Mouse (Mus musculus) CH12.LX (cell line): ENCODE data around the gene Luc7l3.

Experiments
- CHD2 ChIP-seq: IDR thresholded peaks from 2 replicates; pipeline ENCODE4 v1.6.1; 2011; ENCODE audit warnings: low read length, improper control_type of control experiment
- CTCF ChIP-seq, 2 experiments: IDR thresholded peaks in 1 of 2; conservative IDR thresholded peaks in 1 of 2; 2 replicates each; pipeline ENCODE4 v1.5.1; 2011 to 2012; ENCODE audit warnings: low read depth in 2 of 2, low read length in 2 of 2, improper control_type of control experiment in 1 of 2, inconsistent platforms in 1 of 2, mild to moderate bottlenecking in 1 of 2, moderate library complexity in 1 of 2
- EP300 ChIP-seq: IDR thresholded peaks from 2 replicates; pipeline ENCODE4 v1.6.1; 2011; ENCODE audit warnings: low read length, improper control_type of control experiment
- GABPA ChIP-seq: IDR thresholded peaks from 2 replicates; pipeline ENCODE4 v1.6.1; 2012; ENCODE audit warnings: low read depth, low read length, improper control_type of control experiment, inconsistent platforms; ENCODE audit not compliant: insufficient replicate concordance
- HCFC1 ChIP-seq: IDR thresholded peaks from 2 replicates; pipeline ENCODE4 v1.6.1; 2012; ENCODE audit warnings: low read depth, mild to moderate bottlenecking, inconsistent platforms, low read length, improper control_type of control experiment
- JUN ChIP-seq: IDR thresholded peaks from 2 replicates; pipeline ENCODE4 v1.6.1; 2011; ENCODE audit warnings: low read depth, mild to moderate bottlenecking, low read length, improper control_type of control experiment, moderate library complexity; ENCODE audit not compliant: insufficient read depth
- MAX ChIP-seq: IDR thresholded peaks from 2 replicates; pipeline ENCODE4 v1.6.1; 2011; ENCODE audit warnings: low read length, improper control_type of control experiment
- MEF2A ChIP-seq: IDR thresholded peaks from 2 replicates; pipeline ENCODE4 v1.6.1; 2014; ENCODE audit warnings: low read depth, mild to moderate bottlenecking, inconsistent platforms, low read length, improper control_type of control experiment, borderline replicate concordance
- NELFE ChIP-seq: IDR thresholded peaks from 2 replicates; pipeline ENCODE4 v1.6.1; 2011; ENCODE audit warnings: low read depth, low read length, improper control_type of control experiment
- POLR2A ChIP-seq: IDR thresholded peaks from 2 replicates; pipeline ENCODE4 v1.6.1; 2011; ENCODE audit warnings: low read depth, mild to moderate bottlenecking, improper control_type of control experiment, low read length
- RCOR1 ChIP-seq: conservative IDR thresholded peaks from 2 replicates; pipeline ENCODE4 v1.6.1; 2012; ENCODE audit warnings: low read depth, mild to moderate bottlenecking, inconsistent platforms, low read length, improper control_type of control experiment
- TCF12 ChIP-seq: IDR thresholded peaks from 2 replicates; pipeline ENCODE4 v1.6.1; 2014; ENCODE audit warnings: low read depth, mild to moderate bottlenecking, inconsistent platforms, low read length, improper control_type of control experiment
- USF2 ChIP-seq: conservative IDR thresholded peaks from 2 replicates; pipeline ENCODE4 v1.6.1; 2011; ENCODE audit warnings: low read depth, low read length, improper control_type of control experiment
- ZMIZ1 ChIP-seq: IDR thresholded peaks from 2 replicates; pipeline ENCODE4 v1.6.1; 2012; ENCODE audit warnings: low read depth, mild to moderate bottlenecking, inconsistent platforms, low read length, improper control_type of control experiment

- TF ChIP-seq EP300 (no peak), HCFC1 (no peak), MAX (no peak), TCF12 (no peak), CTCF (conservative IDR thresholded peaks at IDR 0.05 in 1 of 2, IDR thresholded peaks at IDR 0.05 in 1 of 2; ENCODE audit: low read depth in 2 of 2, low read length in 2 of 2) (no peak), POLR2A (no peak), MEF2A (no peak), RCOR1 (no peak), JUN (no peak), NELFE (no peak), ZMIZ1 (no peak), CHD2 (no peak), GABPA (no peak), USF2 (no peak)
These were observed 22.2 kb upstream of the Luc7l3 start for GRCm38 (mm10) chr11:94343955-94344358.
